Mouse (Mus musculus) testis, adult 2 months (tissue): Measurements from ENCODE around the gene Appl1. TPM values are rescaled to one million over a fixed set of nuclear protein-coding genes. Genes with fewer than 3 reads are reported as not detected.

Source experiments
- H3K27ac ChIP-seq: fragments of 200-500 bp; 2 replicates; pipeline ENCODE4 v1.5.1; 2012; ENCODE audit warnings: low read depth, low read length; ENCODE audit not compliant: control insufficient read depth, insufficient read depth
- H3K27me3 ChIP-seq: fragments of 200-500 bp; 2 replicates; pipeline ENCODE4 v1.6.1; 2012; ENCODE audit warnings: mild to moderate bottlenecking, low read length, moderate library complexity; ENCODE audit not compliant: control insufficient read depth, insufficient read depth
- H3K36me3 ChIP-seq: fragments of 200-500 bp; 2 replicates; pipeline ENCODE4 v1.6.1; 2012; ENCODE audit warnings: mild to moderate bottlenecking, low read length; ENCODE audit not compliant: control insufficient read depth, insufficient read depth
- H3K4me1 ChIP-seq: fragments of 200-500 bp; 2 replicates; pipeline ENCODE4 v1.6.1; 2012; ENCODE audit warnings: low read length; ENCODE audit not compliant: control insufficient read depth, insufficient read depth
- H3K4me3 ChIP-seq: fragments of 200-500 bp; 2 replicates; pipeline ENCODE4 v1.5.1; 2012; ENCODE audit warnings: low read depth, mild to moderate bottlenecking, low read length, moderate library complexity, mixed read lengths; ENCODE audit not compliant: control insufficient read depth
- CTCF ChIP-seq: fragments of 200-500 bp; IDR thresholded peaks from 2 replicates; pipeline ENCODE4 v1.5.1; 2012; ENCODE audit warnings: low read depth, mild to moderate bottlenecking, inconsistent platforms, low read length, moderate library complexity; ENCODE audit not compliant: control insufficient read depth, insufficient read depth, insufficient replicate concordance
- POLR2A ChIP-seq: fragments of 200-500 bp; IDR thresholded peaks from 2 replicates; pipeline ENCODE4 v1.6.1; 2012; ENCODE audit warnings: low read depth, mild to moderate bottlenecking, inconsistent platforms, low read length, moderate library complexity; ENCODE audit not compliant: control insufficient read depth
- polyA plus RNA-seq: library from polyadenylated mRNA; depleted of rRNA; stranded (reverse); fragments of >200 nt; gene quantifications from 2 replicates; pipeline ENCODE4 v1.2.3, GENCODE M21; 2012; rRNA removed

Gene Appl1
- polyA plus RNA-seq = 3.8 and 4.9 TPM in 2 replicates

- Histone ChIP-seq H3K36me3 (no peaks in the 10 kb centered on the region), H3K27ac (peak within 1 kb of the TSS; percentile 87), H3K4me1 (no peaks in the 10 kb centered on the region), H3K4me3 (peak within 1 kb of the TSS; percentile 95), H3K27me3 (no peaks in the 10 kb centered on the region)
- no peak for TF ChIP-seq CTCF
- no peak for TF ChIP-seq POLR2A
Observed at GRCm38 (mm10) chr14:26971106-26971789, at the start of gene Appl1. Appl1 (minus strand) TSS chr14:26971232.

DNA sequence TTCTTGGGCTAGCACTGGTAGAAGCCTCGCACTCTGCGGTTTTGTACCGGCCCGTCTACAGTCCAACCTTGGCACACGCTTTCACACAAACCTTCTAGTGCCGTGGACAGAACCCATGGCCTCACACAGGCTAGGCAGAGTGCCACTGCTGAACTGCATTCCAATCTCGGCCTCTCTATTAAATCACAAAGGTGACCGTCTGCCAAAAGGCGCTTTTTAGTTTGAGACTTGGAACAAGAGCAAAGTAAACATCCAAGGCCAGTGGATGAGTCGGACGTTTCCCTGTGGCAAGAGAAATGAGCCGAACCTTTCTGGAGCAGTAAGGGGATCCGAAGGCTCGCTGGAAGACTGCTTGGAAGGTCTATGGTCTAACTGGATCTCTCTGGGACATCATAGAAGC, 48.8 kb upstream of the Appl1 start:
- H3K4me1 ChIP-seq = peaks cover 2% of the 10 kb centered on the region
- H3K27ac ChIP-seq = no peak overlapping the region
- TF ChIP-seq POLR2A (no peak), CTCF (no peak)
- no peak overlapping the region for H3K4me3 ChIP-seq
- H3K27me3 ChIP-seq = no peaks in the 10 kb centered on the region
- no peaks in the 10 kb centered on the region for H3K36me3 ChIP-seq

DNA sequence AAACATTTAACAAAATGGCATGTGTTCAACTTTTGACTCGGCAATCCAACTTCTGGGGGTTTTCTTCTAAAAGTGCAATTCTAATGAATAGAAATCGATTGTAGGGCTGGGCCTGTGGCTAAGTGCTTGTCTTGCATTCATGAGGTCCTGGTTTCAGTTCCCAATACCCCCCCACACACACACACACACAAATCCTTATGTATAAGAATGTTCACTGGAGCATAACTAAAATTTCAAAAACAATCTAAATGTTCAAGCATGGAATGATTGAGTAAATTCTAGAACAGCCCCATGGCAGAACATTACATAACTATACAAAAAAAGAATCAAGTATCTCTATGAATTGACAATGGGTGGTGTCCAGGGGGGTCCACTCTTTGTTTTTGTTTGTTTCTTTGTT, 46.9 kb upstream of the Appl1 start:
- TF ChIP-seq POLR2A = no peak
- no peak for TF ChIP-seq CTCF

GRCm38 (mm10) chr14:27013658-27014057, 42.6 kb upstream of the Appl1 start:
- no peak for TF ChIP-seq POLR2A
- no peak for TF ChIP-seq CTCF
- no peak overlapping the region for H3K27ac ChIP-seq
- no peaks in the 10 kb centered on the region for H3K27me3 ChIP-seq
- no peaks in the 10 kb centered on the region for H3K4me1 ChIP-seq
- H3K4me3 ChIP-seq = no peak overlapping the region
- no peaks in the 10 kb centered on the region for H3K36me3 ChIP-seq

More for the DNA sequence above, 46.9 kb upstream of the Appl1 start:
- H3K36me3 ChIP-seq = no peaks in the 10 kb centered on the region
- H3K4me3 ChIP-seq = no peak overlapping the region
- H3K4me1 ChIP-seq = peaks cover 2% of the 10 kb centered on the region
- no peak overlapping the region for H3K27ac ChIP-seq
- no peaks in the 10 kb centered on the region for H3K27me3 ChIP-seq

DNA sequence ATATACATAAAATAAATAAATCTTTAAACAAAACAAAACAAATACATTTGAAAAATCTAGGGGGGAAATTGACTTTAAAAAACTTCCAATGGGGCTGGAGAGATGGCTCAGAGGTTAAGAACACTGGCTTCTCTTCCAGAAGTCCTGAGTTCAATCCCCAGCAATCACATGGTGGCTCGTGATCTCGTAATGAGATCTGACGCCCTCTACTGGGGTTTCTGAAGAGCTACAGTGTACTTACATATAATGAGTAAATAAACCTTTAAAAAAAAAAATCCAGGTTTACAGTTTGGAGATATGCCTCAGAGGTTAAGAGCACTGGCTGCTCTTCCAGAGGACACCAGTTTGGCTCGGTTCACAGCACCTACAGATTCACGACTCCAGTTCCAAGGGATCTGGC, 40.5 kb upstream of the Appl1 start:
- no peak for TF ChIP-seq CTCF
- TF ChIP-seq POLR2A = no peak
- H3K27ac ChIP-seq = no peak overlapping the region
- H3K4me3 ChIP-seq = no peak overlapping the region
- no peaks in the 10 kb centered on the region for H3K27me3 ChIP-seq
- H3K36me3 ChIP-seq = no peaks in the 10 kb centered on the region
- H3K4me1 ChIP-seq = no peaks in the 10 kb centered on the region

GRCm38 (mm10) chr14:27005937-27006336, 34.9 kb upstream of the Appl1 start:
- no peaks in the 10 kb centered on the region for H3K36me3 ChIP-seq
- H3K27me3 ChIP-seq = no peaks in the 10 kb centered on the region
- H3K4me3 ChIP-seq = no peak overlapping the region
- H3K27ac ChIP-seq = no peak overlapping the region
- no peaks in the 10 kb centered on the region for H3K4me1 ChIP-seq
- no peak for TF ChIP-seq POLR2A
- TF ChIP-seq CTCF = no peak

DNA sequence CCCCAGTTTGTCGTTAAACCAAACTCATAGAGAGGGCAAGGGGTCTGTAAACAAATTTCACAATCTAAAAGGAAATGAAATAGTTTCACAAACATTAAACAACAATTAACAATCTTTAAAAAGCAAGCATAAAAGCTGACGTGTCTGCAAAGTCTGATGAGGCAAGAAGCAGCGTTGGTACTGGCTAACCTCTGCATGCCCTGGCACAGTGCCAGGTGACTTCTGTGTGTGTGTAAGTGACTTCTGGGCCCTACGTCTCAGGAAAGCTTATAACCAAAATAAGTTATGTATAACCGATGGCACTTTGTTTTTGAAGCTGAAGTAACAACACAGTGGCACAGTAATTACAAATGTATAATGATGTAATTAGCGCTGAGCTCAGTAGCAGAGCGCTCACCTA, 33.9 kb upstream of the Appl1 start:
- TF ChIP-seq POLR2A (no peak), CTCF (no peak)
- Histone ChIP-seq H3K4me1 (0 out of 2 replicates have a peak, but pooled peaks cover 3% of the 10 kb centered on the region), H3K4me3 (no peak overlapping the region), H3K27me3 (no peaks in the 10 kb centered on the region), H3K36me3 (no peaks in the 10 kb centered on the region), H3K27ac (no peak overlapping the region)
